Mouse (Mus musculus) heart, embryonic 14.5 days (tissue): Measurements from ENCODE around the gene Gm15056. TPM values are rescaled to one million over a fixed set of nuclear protein-coding genes. Genes with fewer than 3 reads are reported as not detected.

Source experiments
- ATAC-seq: fragments of 200-750 bp; cut with Nextera tagmentation; 2 replicates; pipeline ENCODE4 v1.8.0; 2017; ENCODE audit warnings: low read depth, moderate TSS enrichment; ENCODE audit not compliant: insufficient number of reproducible peaks, insufficient read depth, low FRiP score
- H3K27ac ChIP-seq, 2 experiments: fragments of 200-500 bp in 1 of 2; fragments of 300-500 bp in 1 of 2; sonication (generic) in 1 of 2; replicated peaks in 1 of 2; 2 replicates each; pipeline ENCODE4 v1.5.1; 2012 to 2014; ENCODE audit warnings: low read depth in 2 of 2, low read length in 2 of 2, control low read depth in 1 of 2, mild to moderate bottlenecking in 1 of 2, mixed read lengths in 1 of 2; ENCODE audit not compliant: control insufficient read depth in 1 of 2, insufficient read depth in 1 of 2
- H3K27me3 ChIP-seq: fragments of 300-500 bp; sonication (generic); 2 replicates; pipeline ENCODE4 v1.6.1; 2014; ENCODE audit warnings: mild to moderate bottlenecking, low read length, control low read depth; ENCODE audit not compliant: control insufficient read depth, insufficient read depth
- H3K36me3 ChIP-seq: fragments of 300-500 bp; sonication (generic); 2 replicates; pipeline ENCODE4 v1.6.1; 2014; ENCODE audit warnings: mild to moderate bottlenecking, control low read depth, low read length, mixed read lengths; ENCODE audit not compliant: control insufficient read depth, insufficient read depth
- H3K4me1 ChIP-seq, 2 experiments: fragments of 200-500 bp in 1 of 2; fragments of 300-500 bp in 1 of 2; sonication (generic) in 1 of 2; 2 replicates each; pipeline ENCODE4 v1.6.1; 2012 to 2014; ENCODE audit warnings: low read length in 2 of 2, control low read depth in 1 of 2, mixed read lengths in 1 of 2; ENCODE audit not compliant: control insufficient read depth in 2 of 2, insufficient read depth in 2 of 2
- H3K4me2 ChIP-seq: fragments of 300-500 bp; sonication (generic); 2 replicates; pipeline ENCODE4 v1.6.1; 2014; ENCODE audit warnings: mild to moderate bottlenecking, low read length
- H3K4me3 ChIP-seq, 2 experiments: fragments of 200-500 bp in 1 of 2; fragments of 300-500 bp in 1 of 2; sonication (generic) in 1 of 2; 2 replicates each; pipeline ENCODE4 v1.5.1; 2012 to 2014; ENCODE audit warnings: low read length in 2 of 2, mild to moderate bottlenecking in 2 of 2, control low read depth in 1 of 2, low read depth in 1 of 2, moderate library complexity in 1 of 2; ENCODE audit not compliant: control insufficient read depth in 1 of 2, insufficient read depth in 1 of 2
- H3K9ac ChIP-seq: fragments of 300-500 bp; sonication (generic); 2 replicates; pipeline ENCODE4 v1.6.1; 2014; ENCODE audit warnings: mild to moderate bottlenecking, low read length
- H3K9me3 ChIP-seq: fragments of 300-500 bp; sonication (generic); 2 replicates; pipeline ENCODE4 v1.6.1; 2016; ENCODE audit warnings: low read length, control low read depth; ENCODE audit not compliant: control insufficient read depth
- WGBS: fragments of 180-500 bp; shearing (Covaris S2); extraction: QIAGEN DNeasy Blood & Tissue Kit; methylation state at CpG from one replicate; pipeline ENCODE4 v1.1.7; 2014; 5-methylcytosine and 5-hydroxymethylcytosine counted together
- polyA plus RNA-seq: library from polyadenylated mRNA; unstranded; fragments of >200 nt; fragmentation: Nextera tagmentation; extraction: Ambion mirVana; gene quantifications from 2 replicates; pipeline ENCODE4 v1.2.1, GENCODE M21; 2014

Gm15056 gene
- not detected in 2 replicates for polyA plus RNA-seq

- Histone ChIP-seq H3K4me1 (no peaks in the 10 kb centered on the region), H3K9me3 (0 out of 2 replicates have a peak, but pooled peaks cover 5% of the 10 kb centered on the region), H3K27me3 (no peaks in the 10 kb centered on the region), H3K27ac (no peak within 1 kb of the TSS), H3K9ac (no peak within 1 kb of the TSS), H3K4me2 (no peak within 1 kb of the TSS), H3K4me3 (no peak within 1 kb of the TSS), H3K36me3 (no peaks in the 10 kb centered on the region)
- 26% methylated on average over 2 of the region's 2 CpGs for WGBS
- no peak for ATAC-seq
These were observed at the start of gene Gm15056 for GRCm38 (mm10) chr8:20902527-20902926. Gene Gm15056, minus strand, starts transcription at chr8:20902627.

GRCm38 (mm10) chr8:20944610-20945009, 42.2 kb upstream of the Gm15056 start, which contains the start of gene AY761185:
Gene AY761185, minus strand, starts transcription at chr8:20944710.
- Histone ChIP-seq H3K4me1 (no peaks in the 10 kb centered on the region), H3K27me3 (no peaks in the 10 kb centered on the region), H3K36me3 (no peaks in the 10 kb centered on the region), H3K27ac (no peak within 1 kb of the TSS), H3K4me3 (no peak within 1 kb of the TSS), H3K4me2 (no peak within 1 kb of the TSS), H3K9ac (no peak within 1 kb of the TSS), H3K9me3 (0 out of 2 replicates have a peak, but pooled peaks cover 8% of the 10 kb centered on the region)
- WGBS, result 66% methylated on average over 3 of the region's 3 CpGs
- no peak for ATAC-seq

GRCm38 (mm10) chr8:20921971-20922370, 19.5 kb upstream of the Gm15056 start, which contains the start of gene Gm6040:
Gene Gm6040, minus strand, starts transcription at chr8:20922071.
- no peaks in the 10 kb centered on the region for H3K4me1 ChIP-seq

GRCm38 (mm10) chr8:20912288-20912687, 9.9 kb upstream of the Gm15056 start:
- WGBS, result 71% methylated on average over 1 of the region's 1 CpGs
- ATAC-seq, result no peak
- no peaks in the 10 kb centered on the region for H3K9me3 ChIP-seq
- H3K9ac ChIP-seq, result no peak overlapping the region
- no peaks in the 10 kb centered on the region for H3K36me3 ChIP-seq
- no peak overlapping the region for H3K4me3 ChIP-seq
- no peaks in the 10 kb centered on the region for H3K27me3 ChIP-seq
- H3K27ac ChIP-seq, result no peak overlapping the region
- H3K4me1 ChIP-seq, result no peaks in the 10 kb centered on the region
- no peak overlapping the region for H3K4me2 ChIP-seq

More at GRCm38 (mm10) chr8:20921971-20922370, 19.5 kb upstream of the Gm15056 start, which contains the start of gene Gm6040:
- Histone ChIP-seq H3K9ac (no peak within 1 kb of the TSS), H3K4me2 (no peak within 1 kb of the TSS), H3K27me3 (no peaks in the 10 kb centered on the region), H3K9me3 (0 out of 2 replicates have a peak, but pooled peaks cover 4% of the 10 kb centered on the region), H3K36me3 (no peaks in the 10 kb centered on the region), H3K27ac (no peak within 1 kb of the TSS), H3K4me3 (no peak within 1 kb of the TSS)
- no peak for ATAC-seq
- 66% methylated on average over 3 of the region's 3 CpGs for WGBS

GRCm38 (mm10) chr8:20908256-20908655, 5.8 kb upstream of the Gm15056 start:
- H3K27ac ChIP-seq, result no peak overlapping the region
- H3K4me2 ChIP-seq, result no peak overlapping the region
- H3K36me3 ChIP-seq, result no peaks in the 10 kb centered on the region
- no peaks in the 10 kb centered on the region for H3K4me1 ChIP-seq
- no peak overlapping the region for H3K4me3 ChIP-seq
- no peak for ATAC-seq
- WGBS, result 56% methylated on average over 2 of the region's 2 CpGs
- no peak overlapping the region for H3K9ac ChIP-seq
- 0 out of 2 replicates have a peak, but pooled peaks cover 2% of the 10 kb centered on the region for H3K9me3 ChIP-seq
- no peaks in the 10 kb centered on the region for H3K27me3 ChIP-seq

GRCm38 (mm10) chr8:20907119-20907518, 4.7 kb upstream of the Gm15056 start:
- no peak for ATAC-seq
- Histone ChIP-seq H3K4me3 (no peak overlapping the region), H3K27ac (no peak overlapping the region), H3K9me3 (0 out of 2 replicates have a peak, but pooled peaks cover 2% of the 10 kb centered on the region), H3K27me3 (no peaks in the 10 kb centered on the region), H3K9ac (no peak overlapping the region), H3K4me1 (no peaks in the 10 kb centered on the region), H3K4me2 (no peak overlapping the region), H3K36me3 (no peaks in the 10 kb centered on the region)
- 75% methylated on average over 2 of the region's 2 CpGs for WGBS

- Histone ChIP-seq H3K9me3 (no peaks in the 10 kb centered on the region), H3K4me3 (no peak within 1 kb of the TSS), H3K4me1 (no peaks in the 10 kb centered on the region), H3K9ac (no peak within 1 kb of the TSS), H3K4me2 (no peak within 1 kb of the TSS), H3K36me3 (no peaks in the 10 kb centered on the region), H3K27ac (no peak within 1 kb of the TSS), H3K27me3 (no peaks in the 10 kb centered on the region)
- 72% methylated on average over 2 of the region's 2 CpGs for WGBS
- ATAC-seq, result no peak
These were observed 10.1 kb downstream of the Gm15056 start, which contains the start of gene Defb33 for GRCm38 (mm10) chr8:20892369-20892768. Gene Defb33, plus strand, starts transcription at chr8:20892669.

GRCm38 (mm10) chr8:20874608-20875007, 27.8 kb downstream of the Gm15056 start:
- Histone ChIP-seq H3K36me3 (no peaks in the 10 kb centered on the region), H3K27me3 (no peaks in the 10 kb centered on the region), H3K4me2 (no peak overlapping the region), H3K9ac (no peak overlapping the region), H3K4me3 (no peak overlapping the region), H3K27ac (no peak overlapping the region), H3K4me1 (no peaks in the 10 kb centered on the region), H3K9me3 (0 out of 2 replicates have a peak, but pooled peaks cover 2% of the 10 kb centered on the region)
- ATAC-seq, result no peak
- 33% methylated on average over 6 of the region's 6 CpGs for WGBS
